Mouse (Mus musculus): Measurements from ENCODE around the gene Cdc26. TPM values are rescaled to one million over a fixed set of nuclear protein-coding genes. Genes with fewer than 3 reads are reported as not detected.
A peak's percentile ranks its signal among the peaks of the same experiment; 100 is the strongest.

The Cdc26 gene
- polyA plus RNA-seq, 1 experiment: 31.7 TPM

- no peaks in the 10 kb centered on the region; the same call in 1 of the 2 replicates for H3K36me3 ChIP-seq (ENCODE audit: control insufficient read depth, insufficient read depth, low read length)
- H3K27ac ChIP-seq (ENCODE audit: insufficient read depth, low read depth, low read length): no peak overlapping the region
- no peaks in the 10 kb centered on the region for H3K27me3 ChIP-seq (replicated peaks; ENCODE audit: control insufficient read depth, insufficient read depth, low read length)
- WGBS: 93% methylated on average over 7 of the region's 7 CpGs
- DNase-seq: no peak
- TF ChIP-seq CTCF (conservative IDR thresholded peaks at IDR 0.05; ENCODE audit: insufficient read depth, insufficient read length, low read depth, low read length) (no peak), POLR2A (IDR thresholded peaks at IDR 0.05; ENCODE audit: low read depth, low read length) (no peak)
- no peak overlapping the region for H3K4me3 ChIP-seq (ENCODE audit: insufficient read depth, low read depth, low read length)
- peaks cover 12% of the 10 kb centered on the region; the same call in 1 of the 2 replicates for H3K4me1 ChIP-seq (ENCODE audit: control insufficient read depth, insufficient read depth, low read length)
Observed at GRCm38 (mm10) chr4:62385439-62385838, 23.0 kb downstream of the Cdc26 start.

GRCm38 (mm10) chr4:62384159-62384558 is 24.3 kb downstream of the Cdc26 start:
- Histone ChIP-seq H3K4me3 (ENCODE audit: insufficient read depth, low read depth, low read length) (no peak overlapping the region), H3K27me3 (replicated peaks; ENCODE audit: control insufficient read depth, insufficient read depth, low read length) (no peaks in the 10 kb centered on the region), H3K4me1 (ENCODE audit: control insufficient read depth, insufficient read depth, low read length) (peaks cover 11% of the 10 kb centered on the region), H3K27ac (ENCODE audit: insufficient read depth, low read depth, low read length) (no peak overlapping the region), H3K36me3 (ENCODE audit: control insufficient read depth, insufficient read depth, low read length) (no peaks in the 10 kb centered on the region; the same call in 1 of the 2 replicates)
- DNase-seq: no peak
- TF ChIP-seq CTCF (conservative IDR thresholded peaks at IDR 0.05; ENCODE audit: insufficient read depth, insufficient read length, low read depth, low read length) (no peak), POLR2A (IDR thresholded peaks at IDR 0.05; ENCODE audit: low read depth, low read length) (no peak)
- WGBS: 68% methylated on average over 1 of the region's 1 CpGs

GRCm38 (mm10) chr4:62383752-62384151 is 24.7 kb downstream of the Cdc26 start:
- H3K27ac ChIP-seq (ENCODE audit: insufficient read depth, low read depth, low read length): no peak overlapping the region
- 44% methylated on average over 7 of the region's 7 CpGs for WGBS

GRCm38 (mm10) chr4:62383207-62383606 is 25.2 kb downstream of the Cdc26 start:
- no peaks in the 10 kb centered on the region; the same call in 1 of the 2 replicates for H3K36me3 ChIP-seq (ENCODE audit: control insufficient read depth, insufficient read depth, low read length)
- no peak overlapping the region for H3K27ac ChIP-seq (ENCODE audit: insufficient read depth, low read depth, low read length)
- H3K27me3 ChIP-seq (replicated peaks; ENCODE audit: control insufficient read depth, insufficient read depth, low read length): no peaks in the 10 kb centered on the region
- H3K4me1 ChIP-seq (ENCODE audit: control insufficient read depth, insufficient read depth, low read length): peaks cover 11% of the 10 kb centered on the region
- TF ChIP-seq CTCF (conservative IDR thresholded peaks at IDR 0.05; ENCODE audit: insufficient read depth, insufficient read length, low read depth, low read length): no peak
- TF ChIP-seq POLR2A (IDR thresholded peaks at IDR 0.05; ENCODE audit: low read depth, low read length): no peak
- no peak for DNase-seq
- WGBS: 93% methylated on average over 6 of the region's 6 CpGs
- H3K4me3 ChIP-seq (ENCODE audit: insufficient read depth, low read depth, low read length): no peak overlapping the region

More at GRCm38 (mm10) chr4:62383752-62384151, 24.7 kb downstream of the Cdc26 start:
- TF ChIP-seq CTCF (conservative IDR thresholded peaks at IDR 0.05; ENCODE audit: insufficient read depth, insufficient read length, low read depth, low read length) (no peak), POLR2A (IDR thresholded peaks at IDR 0.05; ENCODE audit: low read depth, low read length) (no peak)
- H3K27me3 ChIP-seq (replicated peaks; ENCODE audit: control insufficient read depth, insufficient read depth, low read length): no peaks in the 10 kb centered on the region
- H3K36me3 ChIP-seq (ENCODE audit: control insufficient read depth, insufficient read depth, low read length): no peaks in the 10 kb centered on the region; the same call in 1 of the 2 replicates
- H3K4me1 ChIP-seq (ENCODE audit: control insufficient read depth, insufficient read depth, low read length): peaks cover 11% of the 10 kb centered on the region
- DNase-seq: peak; percentile 46
- H3K4me3 ChIP-seq (ENCODE audit: insufficient read depth, low read depth, low read length): no peak overlapping the region

GRCm38 (mm10) chr4:62379724-62380381 is 28.6 kb downstream of the Cdc26 start:
- peak overlapping the region; percentile 82 for H3K27ac ChIP-seq (ENCODE audit: insufficient read depth, low read depth, low read length)
- no peaks in the 10 kb centered on the region for H3K27me3 ChIP-seq (replicated peaks; ENCODE audit: control insufficient read depth, insufficient read depth, low read length)

GRCm38 (mm10) chr4:62376123-62376522 is 32.3 kb downstream of the Cdc26 start:
- DNase-seq: no peak
- WGBS: 90% methylated on average over 2 of the region's 2 CpGs
- Histone ChIP-seq H3K4me3 (ENCODE audit: insufficient read depth, low read depth, low read length) (no peak overlapping the region), H3K27ac (ENCODE audit: insufficient read depth, low read depth, low read length) (no peak overlapping the region), H3K27me3 (replicated peaks; ENCODE audit: control insufficient read depth, insufficient read depth, low read length) (no peaks in the 10 kb centered on the region), H3K4me1 (ENCODE audit: control insufficient read depth, insufficient read depth, low read length) (peaks cover 28% of the 10 kb centered on the region), H3K36me3 (ENCODE audit: control insufficient read depth, insufficient read depth, low read length) (no peaks in the 10 kb centered on the region)
- TF ChIP-seq CTCF (conservative IDR thresholded peaks at IDR 0.05; ENCODE audit: insufficient read depth, insufficient read length, low read depth, low read length) (no peak), POLR2A (IDR thresholded peaks at IDR 0.05; ENCODE audit: low read depth, low read length) (no peak)

More at GRCm38 (mm10) chr4:62379724-62380381, 28.6 kb downstream of the Cdc26 start:
- TF ChIP-seq POLR2A (IDR thresholded peaks at IDR 0.05; ENCODE audit: low read depth, low read length) (no peak), CTCF (conservative IDR thresholded peaks at IDR 0.05; ENCODE audit: insufficient read depth, insufficient read length, low read depth, low read length) (no peak)
- DNase-seq: no peak
- WGBS: 69% methylated on average over 9 of the region's 9 CpGs
- no peak overlapping the region for H3K4me3 ChIP-seq (ENCODE audit: insufficient read depth, low read depth, low read length)
- H3K36me3 ChIP-seq (ENCODE audit: control insufficient read depth, insufficient read depth, low read length): no peaks in the 10 kb centered on the region
- peaks cover 12% of the 10 kb centered on the region for H3K4me1 ChIP-seq (ENCODE audit: control insufficient read depth, insufficient read depth, low read length)

- Histone ChIP-seq H3K4me3 (ENCODE audit: insufficient read depth, low read depth, low read length) (no peak overlapping the region), H3K27ac (ENCODE audit: insufficient read depth, low read depth, low read length) (peak overlapping the region; percentile 63), H3K36me3 (ENCODE audit: control insufficient read depth, insufficient read depth, low read length) (no peaks in the 10 kb centered on the region), H3K4me1 (ENCODE audit: control insufficient read depth, insufficient read depth, low read length) (peaks cover 23% of the 10 kb centered on the region), H3K27me3 (replicated peaks; ENCODE audit: control insufficient read depth, insufficient read depth, low read length) (no peaks in the 10 kb centered on the region)
- no peak for TF ChIP-seq CTCF (conservative IDR thresholded peaks at IDR 0.05; ENCODE audit: insufficient read depth, insufficient read length, low read depth, low read length)
- TF ChIP-seq POLR2A (IDR thresholded peaks at IDR 0.05; ENCODE audit: low read depth, low read length): no peak
- WGBS: 44% methylated on average over 4 of the region's 4 CpGs
- peak; percentile 43 for DNase-seq
Observed at GRCm38 (mm10) chr4:62374342-62374741, 34.1 kb downstream of the Cdc26 start.

Data from kidney, adult 2 months (tissue).